Mouse (Mus musculus) kidney, embryonic 16.5 days (tissue): Measurements from ENCODE around the gene Mapk7. TPM values are rescaled to one million over a fixed set of nuclear protein-coding genes. Genes with fewer than 3 reads are reported as not detected.
A peak's percentile ranks its signal among the peaks of the same experiment; 100 is the strongest.

Experiments used
- ATAC-seq: fragments of 200-750 bp; cut with Nextera tagmentation; 2 replicates; pipeline ENCODE4 v1.8.0; 2017; ENCODE audit warnings: moderate TSS enrichment; ENCODE audit not compliant: low FRiP score, low TSS enrichment
- H3K27ac ChIP-seq: fragments of 300-500 bp; sonication (generic); 2 replicates; pipeline ENCODE4 v1.5.1; 2014; ENCODE audit warnings: low read length
- H3K27me3 ChIP-seq: fragments of 300-500 bp; sonication (generic); 2 replicates; pipeline ENCODE4 v1.6.1; 2014; ENCODE audit warnings: low read length, control low read depth, mixed read lengths; ENCODE audit not compliant: insufficient read depth
- H3K36me3 ChIP-seq: fragments of 300-500 bp; sonication (generic); 2 replicates; pipeline ENCODE4 v1.6.1; 2014; ENCODE audit warnings: low read length, control low read depth, mixed read lengths; ENCODE audit not compliant: insufficient read depth
- H3K4me1 ChIP-seq: fragments of 300-500 bp; sonication (generic); 2 replicates; pipeline ENCODE4 v1.6.1; 2014; ENCODE audit warnings: low read length, control low read depth, mixed read lengths; ENCODE audit not compliant: insufficient read depth
- H3K4me2 ChIP-seq: fragments of 300-500 bp; sonication (generic); replicated peaks from 2 replicates; pipeline ENCODE4 v1.6.1; 2014; ENCODE audit warnings: low read depth, low read length
- H3K4me3 ChIP-seq: fragments of 300-500 bp; sonication (generic); 2 replicates; pipeline ENCODE4 v1.5.1; 2014; ENCODE audit warnings: mild to moderate bottlenecking, low read length
- H3K9ac ChIP-seq: fragments of 300-500 bp; sonication (generic); replicated peaks from 2 replicates; pipeline ENCODE4 v1.6.1; 2014; ENCODE audit warnings: low read length
- H3K9me3 ChIP-seq: fragments of 300-500 bp; sonication (generic); 2 replicates; pipeline ENCODE4 v1.6.1; 2016; ENCODE audit warnings: low read length, control low read depth
- WGBS: fragments of 180-500 bp; shearing (Covaris S2); extraction: QIAGEN DNeasy Blood & Tissue Kit; methylation state at CpG from one replicate; pipeline ENCODE4 v1.1.7; 2014; 5-methylcytosine and 5-hydroxymethylcytosine counted together
- polyA plus RNA-seq: library from polyadenylated mRNA; unstranded; fragments of >200 nt; fragmentation: Nextera tagmentation; extraction: Ambion mirVana; gene quantifications from 2 replicates; pipeline ENCODE4 v1.2.1, GENCODE M21; 2015

Mapk7 gene
- polyA plus RNA-seq, 1 experiment from 2014 or later = 62.5 TPM

DNA sequence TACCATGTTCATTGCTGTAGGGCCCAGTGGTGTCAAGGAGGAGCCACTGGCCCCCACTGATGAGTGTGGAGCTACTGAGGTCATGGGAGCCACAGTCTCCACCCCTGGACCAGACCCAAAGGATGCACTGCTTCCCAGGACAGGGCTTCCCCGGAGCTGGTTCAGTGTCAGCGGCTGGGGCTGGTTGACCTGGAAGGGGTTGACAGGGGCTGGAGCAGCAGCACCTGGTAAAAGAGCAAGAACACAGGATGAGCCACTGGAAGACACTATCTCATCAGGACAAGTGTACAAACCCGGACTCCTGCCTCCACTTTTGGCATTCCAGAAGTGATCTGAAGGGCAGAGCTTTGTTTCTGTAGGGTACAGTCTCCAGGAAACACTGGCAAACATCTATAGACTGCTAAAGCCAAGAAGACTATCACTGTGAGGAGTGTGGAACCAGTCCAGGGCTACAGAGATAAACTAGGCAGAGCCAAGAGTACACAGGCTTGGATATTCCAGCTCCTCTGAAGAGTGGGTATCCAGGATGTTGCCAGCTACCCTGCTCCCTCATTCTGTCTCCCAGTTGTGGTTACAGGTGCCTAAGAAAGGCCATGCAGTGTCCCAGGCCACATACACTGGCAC, 25.4 kb upstream of the Mapk7 start:
- Histone ChIP-seq H3K4me2 (no peak overlapping the region), H3K4me1 (no peaks in the 10 kb centered on the region), H3K9me3 (no peaks in the 10 kb centered on the region), H3K27me3 (no peaks in the 10 kb centered on the region), H3K27ac (no peak overlapping the region), H3K4me3 (no peak overlapping the region), H3K36me3 (peaks cover 50% of the 10 kb centered on the region; the same call in 1 of the 2 replicates), H3K9ac (no peak overlapping the region)
- ATAC-seq = no peak
- WGBS = 85% methylated on average over 3 of the region's 3 CpGs

DNA sequence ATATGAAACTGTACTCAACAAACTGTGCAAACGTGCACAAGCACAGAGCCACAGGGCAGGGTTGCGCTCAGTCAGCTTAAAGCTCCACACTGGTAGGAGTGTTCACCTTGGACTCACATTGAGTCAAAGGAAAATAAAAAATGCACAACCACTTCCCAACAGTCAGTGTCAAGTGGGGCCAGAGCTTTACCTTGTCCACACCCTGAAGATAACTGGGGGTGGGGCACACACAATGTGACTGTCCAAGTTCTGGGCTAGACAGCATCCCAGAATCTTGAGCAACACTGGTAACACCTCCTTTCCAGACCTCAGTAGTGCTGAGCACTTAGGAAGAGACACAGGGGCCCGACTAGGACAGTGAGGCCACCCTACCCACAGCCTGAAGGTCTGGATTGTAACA, 24.7 kb upstream of the Mapk7 start:
- Histone ChIP-seq H3K36me3 (peaks cover 53% of the 10 kb centered on the region; the same call in 1 of the 2 replicates), H3K9ac (no peak overlapping the region), H3K27ac (no peak overlapping the region), H3K4me1 (no peaks in the 10 kb centered on the region), H3K9me3 (no peaks in the 10 kb centered on the region), H3K27me3 (no peaks in the 10 kb centered on the region), H3K4me3 (no peak overlapping the region), H3K4me2 (no peak overlapping the region)
- 92% methylated on average over 3 of the region's 3 CpGs for WGBS
- no peak for ATAC-seq

DNA sequence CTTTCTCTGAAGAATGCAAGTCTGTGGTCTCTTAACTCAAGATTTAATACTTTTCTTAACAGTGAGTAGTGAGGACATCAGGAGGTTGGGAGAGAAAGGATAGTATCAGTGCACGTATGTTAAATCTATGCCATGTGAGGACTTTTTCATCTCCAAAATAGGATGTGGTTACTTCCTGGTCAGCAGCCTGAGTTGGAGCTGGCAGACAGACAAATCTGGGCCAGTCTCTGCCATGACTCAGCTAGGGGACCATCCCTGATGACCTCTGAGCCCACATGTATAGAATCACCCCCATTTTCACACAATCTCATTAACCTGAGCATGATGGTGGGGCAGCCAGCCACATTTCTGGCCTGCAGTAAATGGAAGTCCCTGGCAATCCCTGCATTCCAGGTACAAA, 23.8 kb upstream of the Mapk7 start:
- Histone ChIP-seq H3K36me3 (peaks cover 50% of the 10 kb centered on the region; the same call in 1 of the 2 replicates), H3K4me1 (no peaks in the 10 kb centered on the region), H3K4me3 (no peak overlapping the region), H3K9ac (no peak overlapping the region), H3K9me3 (no peaks in the 10 kb centered on the region), H3K4me2 (no peak overlapping the region), H3K27me3 (no peaks in the 10 kb centered on the region), H3K27ac (no peak overlapping the region)
- ATAC-seq = no peak
- 82% methylated on average over 1 of the region's 1 CpGs for WGBS

DNA sequence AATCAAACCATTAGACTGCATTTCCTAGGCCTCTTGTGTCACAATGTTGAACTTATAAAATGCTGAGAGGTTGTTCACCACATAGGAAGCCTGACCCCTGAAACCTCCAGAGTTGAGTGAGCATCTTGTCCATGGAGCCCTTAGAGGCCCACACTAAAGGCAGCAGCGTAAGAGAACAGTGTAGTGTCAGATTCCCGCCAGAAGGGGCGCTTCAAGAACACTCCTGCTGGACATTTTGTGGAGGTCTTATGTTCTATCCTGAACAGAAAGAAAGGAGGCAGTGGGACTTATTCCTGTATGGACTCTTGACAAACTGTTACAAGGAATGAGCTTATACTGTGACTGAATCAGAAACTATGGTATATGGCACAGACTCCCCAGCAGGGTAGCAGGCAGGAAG, 20.7 kb upstream of the Mapk7 start:
- Histone ChIP-seq H3K36me3 (peaks cover 25% of the 10 kb centered on the region), H3K4me1 (no peaks in the 10 kb centered on the region), H3K27me3 (no peaks in the 10 kb centered on the region), H3K9me3 (no peaks in the 10 kb centered on the region), H3K27ac (no peak overlapping the region), H3K4me2 (no peak overlapping the region), H3K9ac (no peak overlapping the region), H3K4me3 (no peak overlapping the region)
- ATAC-seq = no peak
- 46% methylated on average over 3 of the region's 3 CpGs for WGBS

DNA sequence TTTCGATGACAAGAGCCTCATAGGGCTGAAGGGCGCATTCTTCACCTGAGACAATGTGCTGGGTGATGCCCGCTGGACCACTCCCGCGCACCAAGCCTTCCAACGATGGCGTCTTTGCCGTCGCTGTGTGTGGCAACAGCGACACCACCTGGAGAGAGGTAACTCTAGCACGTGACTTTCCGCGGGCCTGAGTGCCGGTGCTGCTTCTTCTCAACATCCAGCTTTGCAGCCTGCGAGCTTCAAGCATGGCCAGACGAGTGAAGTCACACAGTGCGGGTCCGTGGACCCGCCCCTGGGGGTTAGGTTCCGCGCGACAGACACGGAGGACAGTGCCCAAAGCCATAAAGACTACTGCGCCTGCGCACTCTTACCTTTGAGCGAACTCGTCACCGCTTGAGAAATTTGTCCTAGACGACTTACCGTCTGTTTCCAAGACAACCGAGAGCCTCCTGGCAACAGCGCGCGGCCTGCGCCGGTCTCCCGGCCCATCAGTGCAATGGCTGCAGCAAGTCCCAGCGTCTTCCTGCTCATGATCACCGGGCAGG, 10.6 kb upstream of the Mapk7 start, which contains the start of gene B9d1:
B9d1 (plus strand) TSS at position 432 of the 545 bp plus-strand sequence.
- under 1% methylated on average over 39 of the region's 39 CpGs for WGBS

DNA sequence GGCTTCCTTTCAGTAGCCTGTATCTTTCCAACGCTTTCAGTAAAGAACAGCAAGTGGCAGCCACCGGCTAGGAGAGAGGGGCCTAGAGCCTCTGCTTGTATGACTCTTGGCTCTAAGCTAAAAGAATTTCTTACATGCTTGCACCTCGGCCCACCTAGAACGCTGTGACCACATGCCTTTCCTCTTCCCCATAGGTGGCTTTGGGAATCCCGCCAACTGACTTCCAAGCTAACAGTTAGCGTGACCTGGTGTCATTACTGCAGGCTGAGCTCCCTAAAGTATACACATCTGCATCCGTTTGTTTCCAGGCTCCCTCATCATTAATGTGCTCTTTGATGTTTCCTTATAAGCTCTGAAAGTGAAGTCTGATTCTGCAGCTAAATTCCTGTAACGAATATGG, 9.7 kb upstream of the Mapk7 start:
- no peak overlapping the region for H3K9ac ChIP-seq
- no peaks in the 10 kb centered on the region for H3K36me3 ChIP-seq
- H3K27me3 ChIP-seq = no peaks in the 10 kb centered on the region
- H3K4me3 ChIP-seq = no peak overlapping the region
- no peak for ATAC-seq
- no peak overlapping the region for H3K4me2 ChIP-seq
- peaks cover 8% of the 10 kb centered on the region for H3K4me1 ChIP-seq
- no peaks in the 10 kb centered on the region for H3K9me3 ChIP-seq
- no peak overlapping the region for H3K27ac ChIP-seq
- 70% methylated on average over 8 of the region's 8 CpGs for WGBS

More for the DNA sequence above, 10.6 kb upstream of the Mapk7 start, which contains the start of gene B9d1:
- ATAC-seq = peak; percentile 89
- no peaks in the 10 kb centered on the region for H3K9me3 ChIP-seq
- peak within 1 kb of the TSS; percentile 76 for H3K27ac ChIP-seq
- peak within 1 kb of the TSS; percentile 76 for H3K4me3 ChIP-seq
- peaks cover 8% of the 10 kb centered on the region for H3K4me1 ChIP-seq
- H3K9ac ChIP-seq = peak within 1 kb of the TSS; percentile 81
- H3K4me2 ChIP-seq = peak within 1 kb of the TSS; percentile 71
- H3K36me3 ChIP-seq = no peaks in the 10 kb centered on the region
- no peaks in the 10 kb centered on the region for H3K27me3 ChIP-seq

DNA sequence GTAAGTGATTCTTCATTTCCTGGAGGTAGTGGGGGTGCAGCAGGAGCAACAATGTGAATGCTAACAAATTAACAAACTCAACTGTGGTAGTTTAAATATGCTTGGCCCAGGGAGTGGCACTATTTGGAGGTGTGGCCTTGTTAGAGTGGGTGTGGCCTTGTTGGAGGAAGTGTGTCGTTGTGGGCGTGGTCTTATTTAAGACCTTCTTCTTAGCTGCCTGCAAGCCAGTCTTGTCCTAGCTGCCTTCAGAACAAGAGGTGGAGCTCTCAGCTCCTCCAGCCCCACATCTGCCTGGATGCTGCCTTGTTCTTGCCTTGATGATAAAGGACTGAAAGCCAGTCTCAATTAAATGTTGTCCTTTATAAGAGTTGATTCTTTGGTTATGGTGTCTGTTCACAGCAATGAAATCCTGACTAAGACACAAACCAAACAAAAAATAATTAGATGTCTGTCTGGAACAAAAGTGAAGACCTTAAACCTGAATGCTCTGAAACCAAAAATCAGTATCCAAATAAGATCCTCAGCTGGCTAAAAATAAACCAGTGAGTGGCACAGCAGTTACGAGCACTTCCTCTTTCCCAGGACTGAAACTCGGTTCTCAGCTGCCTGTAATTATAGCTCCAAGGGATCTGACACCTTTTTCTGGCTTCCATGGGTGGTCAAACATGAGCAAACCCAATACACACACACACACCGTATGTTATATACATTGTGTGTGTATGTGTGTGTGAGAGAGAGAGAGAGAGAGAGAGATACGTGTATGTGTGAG, 4.7 kb upstream of the Mapk7 start:
- Histone ChIP-seq H3K4me3 (no peak overlapping the region), H3K9ac (no peak overlapping the region), H3K4me2 (no peak overlapping the region), H3K36me3 (no peaks in the 10 kb centered on the region), H3K4me1 (peaks cover 5% of the 10 kb centered on the region; the same call in 1 of the 2 replicates), H3K27me3 (no peaks in the 10 kb centered on the region), H3K27ac (no peak overlapping the region), H3K9me3 (no peaks in the 10 kb centered on the region)
- WGBS = 61% methylated on average over 6 of the region's 6 CpGs
- no peak for ATAC-seq

DNA sequence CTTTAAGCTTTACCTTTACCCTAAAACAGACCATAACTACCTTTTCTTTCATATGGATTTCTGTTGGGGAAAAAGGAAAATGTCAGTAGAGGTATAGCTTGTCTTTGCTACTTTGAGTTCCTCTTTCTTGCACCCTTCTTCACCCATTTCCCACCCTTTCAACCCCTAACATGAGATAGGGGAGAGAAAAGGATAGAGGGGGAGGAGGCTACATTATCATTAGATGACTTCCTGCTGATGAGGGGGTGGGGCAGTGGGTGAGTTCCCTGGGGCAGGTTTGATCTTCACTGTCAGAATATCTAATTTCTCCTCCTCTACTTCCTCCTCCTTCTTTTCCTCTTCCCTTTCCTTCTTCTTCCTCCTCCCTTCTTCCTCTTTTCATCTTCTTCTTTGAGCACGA, 3.3 kb upstream of the Mapk7 start:
- H3K9ac ChIP-seq = no peak overlapping the region
- H3K4me2 ChIP-seq = no peak overlapping the region
- peaks cover 14% of the 10 kb centered on the region for H3K4me1 ChIP-seq
- peaks cover 3% of the 10 kb centered on the region; the same call in 1 of the 2 replicates for H3K36me3 ChIP-seq
- H3K27me3 ChIP-seq = no peaks in the 10 kb centered on the region
- no peak for ATAC-seq
- no peak overlapping the region for H3K27ac ChIP-seq
- 86% methylated on average over 1 of the region's 1 CpGs for WGBS
- no peak overlapping the region for H3K4me3 ChIP-seq
- H3K9me3 ChIP-seq = no peaks in the 10 kb centered on the region

DNA sequence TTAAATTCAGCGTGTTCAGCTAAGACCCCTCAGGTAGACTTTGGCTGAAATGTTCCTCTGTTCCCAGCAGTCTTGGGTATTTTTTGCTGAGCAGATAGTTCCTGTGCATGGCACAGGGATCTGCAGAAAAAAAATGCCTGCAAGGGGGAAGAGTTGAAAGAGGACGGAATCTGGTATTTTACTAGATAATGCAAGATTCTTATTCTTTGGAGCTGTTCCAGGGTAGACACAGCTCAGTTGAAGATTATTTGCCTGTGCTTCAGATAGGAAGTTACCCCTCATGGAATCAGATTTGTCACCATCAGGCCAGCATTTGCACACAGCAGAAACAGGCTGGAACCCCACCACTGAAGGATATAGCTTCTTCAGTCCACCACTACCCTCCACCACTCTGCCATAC, 1.3 kb upstream of the Mapk7 start:
- ATAC-seq = no peak
- WGBS = 83% methylated on average over 2 of the region's 2 CpGs

More for the DNA sequence above, 1.3 kb upstream of the Mapk7 start:
- no peak overlapping the region; the same call in 1 of the 2 replicates for H3K9ac ChIP-seq
- H3K4me2 ChIP-seq = no peak overlapping the region
- no peaks in the 10 kb centered on the region for H3K9me3 ChIP-seq
- H3K4me1 ChIP-seq = peaks cover 19% of the 10 kb centered on the region
- H3K36me3 ChIP-seq = peaks cover 23% of the 10 kb centered on the region
- H3K27me3 ChIP-seq = no peaks in the 10 kb centered on the region
- H3K4me3 ChIP-seq = no peak overlapping the region
- peak overlapping the region; percentile 91; the same call in 1 of the 2 replicates for H3K27ac ChIP-seq
